Mouse (Mus musculus) forebrain, embryonic 13.5 days (tissue): Measurements from ENCODE around the gene Pxmp2. TPM values are rescaled to one million over a fixed set of nuclear protein-coding genes. Genes with fewer than 3 reads are reported as not detected.

Source experiments
- ATAC-seq: fragments of 200-750 bp; cut with Nextera tagmentation; 2 replicates; pipeline ENCODE4 v1.8.0; 2017
- H3K27ac ChIP-seq: fragments of 300-500 bp; sonication (generic); 2 replicates; pipeline ENCODE4 v1.5.1; 2015; ENCODE audit warnings: inconsistent platforms, mild to moderate bottlenecking, moderate library complexity
- H3K27me3 ChIP-seq: fragments of 300-500 bp; sonication (generic); 2 replicates; pipeline ENCODE4 v1.6.1; 2015; ENCODE audit warnings: mild to moderate bottlenecking, inconsistent platforms
- H3K36me3 ChIP-seq: fragments of 300-500 bp; sonication (generic); 2 replicates; pipeline ENCODE4 v1.6.1; 2015; ENCODE audit warnings: mild to moderate bottlenecking, inconsistent platforms; ENCODE audit not compliant: poor library complexity, severe bottlenecking
- H3K4me1 ChIP-seq: fragments of 300-500 bp; sonication (generic); 2 replicates; pipeline ENCODE4 v1.6.1; 2015; ENCODE audit warnings: inconsistent platforms
- H3K4me2 ChIP-seq: fragments of 300-500 bp; sonication (generic); 2 replicates; pipeline ENCODE4 v1.6.1; 2015; ENCODE audit warnings: inconsistent platforms, mild to moderate bottlenecking, moderate library complexity
- H3K4me3 ChIP-seq: fragments of 300-500 bp; sonication (generic); 2 replicates; pipeline ENCODE4 v1.5.1; 2015; ENCODE audit warnings: mild to moderate bottlenecking, inconsistent platforms
- H3K9ac ChIP-seq: fragments of 300-500 bp; sonication (generic); 2 replicates; pipeline ENCODE4 v1.6.1; 2015; ENCODE audit warnings: mild to moderate bottlenecking, inconsistent platforms
- H3K9me3 ChIP-seq: fragments of 300-500 bp; sonication (generic); replicated peaks from 2 replicates; pipeline ENCODE4 v1.6.1; 2016; ENCODE audit warnings: inconsistent platforms
- WGBS: fragments of 180-500 bp; shearing (Covaris S2); methylation state at CpG from one replicate; pipeline ENCODE4 v1.1.7; 2015; 5-methylcytosine and 5-hydroxymethylcytosine counted together
- polyA plus RNA-seq: library from polyadenylated mRNA; unstranded; fragments of >200 nt; fragmentation: Nextera tagmentation; extraction: Ambion mirVana; gene quantifications from 2 replicates; pipeline ENCODE4 v1.2.1, GENCODE M21; 2015

Gene Pxmp2
- polyA plus RNA-seq, 1 experiment from 2014 or later: 10.9 TPM

- H3K4me1 ChIP-seq: peaks cover 15% of the 10 kb centered on the region
- H3K9me3 ChIP-seq: no peaks in the 10 kb centered on the region
- no peak overlapping the region for H3K4me2 ChIP-seq
- WGBS: 40% methylated on average over 1 of the region's 1 CpGs
- ATAC-seq: no peak
- H3K9ac ChIP-seq: no peak overlapping the region
- no peak overlapping the region for H3K4me3 ChIP-seq
- H3K36me3 ChIP-seq: peaks cover 23% of the 10 kb centered on the region
- no peak overlapping the region for H3K27ac ChIP-seq
- no peaks in the 10 kb centered on the region for H3K27me3 ChIP-seq
Observed at GRCm38 (mm10) chr5:110227336-110227883, 58.6 kb downstream of the Pxmp2 start.

DNA sequence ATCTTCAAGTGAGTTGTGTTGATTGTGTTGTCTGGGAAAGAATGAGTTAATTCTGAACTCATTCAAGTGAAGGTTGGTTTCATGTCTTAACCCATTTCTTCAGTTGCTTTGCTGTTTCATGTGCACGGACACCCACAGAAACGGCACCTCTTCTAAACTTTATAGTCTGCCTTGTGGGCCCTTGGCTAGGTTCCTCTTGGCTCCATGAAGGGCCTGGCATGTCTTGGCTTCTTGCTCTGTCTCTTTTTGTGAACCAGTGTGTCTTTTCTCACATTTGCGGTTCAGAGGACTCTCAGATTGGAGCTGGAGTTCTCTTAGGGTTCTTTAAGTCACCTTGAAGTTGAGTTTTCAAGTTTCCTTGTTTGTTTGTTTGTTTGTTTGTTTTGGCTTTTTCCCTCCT is 60.9 kb downstream of the Pxmp2 start:
- WGBS: 86% methylated on average over 3 of the region's 3 CpGs
- Histone ChIP-seq H3K9ac (no peak overlapping the region), H3K9me3 (no peaks in the 10 kb centered on the region), H3K4me3 (no peak overlapping the region), H3K27ac (no peak overlapping the region), H3K36me3 (peaks cover 46% of the 10 kb centered on the region), H3K27me3 (no peaks in the 10 kb centered on the region), H3K4me1 (peaks cover 3% of the 10 kb centered on the region), H3K4me2 (no peak overlapping the region)
- no peak for ATAC-seq

Other genes starting within 250 kb of the Pxmp2 start
- 5.1 and 6.0 TPM in 2 replicates for gene Gm17655, start 213.7 kb downstream of the Pxmp2 start, polyA plus RNA-seq
- gene Gm35315, start 191.8 kb downstream of the Pxmp2 start, polyA plus RNA-seq: 0.88 and 1.1 TPM in 2 replicates
- gene Plcxd1, start 186.2 kb downstream of the Pxmp2 start, polyA plus RNA-seq: 1.6 and 1.8 TPM in 2 replicates
- 39.1 and 45.2 TPM in 2 replicates for gene Gtpbp6, start 178.0 kb downstream of the Pxmp2 start, polyA plus RNA-seq
- gene Zfp605, start 176.1 kb downstream of the Pxmp2 start, polyA plus RNA-seq: 15.5 TPM in 2 replicates
- 85.5 and 88.9 TPM in 2 replicates for gene Chfr, start 150.3 kb downstream of the Pxmp2 start, polyA plus RNA-seq
- 18.7 and 20.1 TPM in 2 replicates for gene Golga3, start 109.5 kb downstream of the Pxmp2 start, polyA plus RNA-seq
- 25.4 and 33.2 TPM in 2 replicates for gene Ankle2, start 55.2 kb downstream of the Pxmp2 start, polyA plus RNA-seq
- gene Pgam5, start 16.3 kb downstream of the Pxmp2 start, polyA plus RNA-seq: 89.1 and 97.1 TPM in 2 replicates
- gene Pole, start 120 bp upstream of the Pxmp2 start, polyA plus RNA-seq: 24.2 and 29.5 TPM in 2 replicates
- 2.0 and 2.2 TPM in 2 replicates for gene P2rx2, start 57.0 kb upstream of the Pxmp2 start, polyA plus RNA-seq
- not detected in 2 replicates for gene Lrcol1, start 58.5 kb upstream of the Pxmp2 start, polyA plus RNA-seq
- 22.8 and 23.3 TPM in 2 replicates for gene Fbrsl1, start 162.3 kb upstream of the Pxmp2 start, polyA plus RNA-seq